Mouse (Mus musculus): Measurements from ENCODE around the gene Kansl1. TPM values are rescaled to one million over a fixed set of nuclear protein-coding genes. Genes with fewer than 3 reads are reported as not detected.

The Kansl1 gene
- polyA plus RNA-seq, 1 experiment from 2014 or later: 33.6 TPM

DNA sequence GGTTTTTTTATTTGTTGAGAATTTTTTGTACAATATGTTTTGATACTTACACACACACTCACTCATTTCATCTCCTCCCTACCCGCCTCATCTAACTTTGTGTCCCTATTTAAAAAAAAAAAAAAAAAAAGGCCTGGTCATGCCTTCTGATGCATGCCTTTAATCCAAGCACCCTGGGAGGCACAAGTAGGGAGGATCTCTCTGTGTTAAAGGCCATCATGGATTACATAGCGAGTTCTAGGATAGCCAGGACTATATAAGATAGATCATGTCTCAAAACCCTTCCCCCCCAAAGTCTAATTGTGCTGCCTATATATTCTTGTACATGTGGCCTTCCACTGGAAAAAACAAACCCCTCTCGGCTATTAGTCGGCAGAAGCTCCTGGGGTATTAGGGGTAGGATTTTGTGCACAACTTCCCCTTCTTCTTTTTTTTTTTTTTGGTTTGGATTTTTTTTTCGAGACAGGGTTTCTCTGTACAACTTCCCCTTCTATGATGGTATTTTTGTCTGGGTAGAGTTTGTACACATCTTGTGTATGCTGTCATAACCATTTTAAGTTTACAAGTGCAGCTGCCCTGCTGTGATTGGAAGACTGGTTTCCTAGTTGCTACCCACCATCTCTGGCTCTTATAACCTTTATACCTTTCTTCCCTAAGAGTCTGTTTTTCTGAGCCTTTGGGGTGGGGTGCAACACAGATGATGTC, 101.0 kb downstream of the Kansl1 start:
- Histone ChIP-seq H3K27me3 (ENCODE audit: control insufficient read depth, insufficient read depth, low read length) (no peaks in the 10 kb centered on the region), H3K36me3 (ENCODE audit: control insufficient read depth, insufficient read depth, low read length) (no peaks in the 10 kb centered on the region; the same call in 1 of the 2 replicates), H3K9me3 (ENCODE audit: control insufficient read depth, low read length) (no peaks in the 10 kb centered on the region), H3K4me3 (ENCODE audit: low read depth, low read length) (no peak overlapping the region), H3K27ac (replicated peaks; ENCODE audit: low read depth, low read length) (no peak overlapping the region), H3K9ac (ENCODE audit: low read length) (no peak overlapping the region), H3K4me2 (ENCODE audit: low read depth, severe bottlenecking) (no peak overlapping the region), H3K4me1 (ENCODE audit: control insufficient read depth, insufficient read depth, low read length) (no peaks in the 10 kb centered on the region)
- 93% methylated on average over 5 of the region's 5 CpGs for WGBS
- ATAC-seq (ENCODE audit: insufficient number of reproducible peaks, low FRiP score, low TSS enrichment, low read depth) (no peak), DNase-seq (ENCODE audit: low spot score) (no peak)

DNA sequence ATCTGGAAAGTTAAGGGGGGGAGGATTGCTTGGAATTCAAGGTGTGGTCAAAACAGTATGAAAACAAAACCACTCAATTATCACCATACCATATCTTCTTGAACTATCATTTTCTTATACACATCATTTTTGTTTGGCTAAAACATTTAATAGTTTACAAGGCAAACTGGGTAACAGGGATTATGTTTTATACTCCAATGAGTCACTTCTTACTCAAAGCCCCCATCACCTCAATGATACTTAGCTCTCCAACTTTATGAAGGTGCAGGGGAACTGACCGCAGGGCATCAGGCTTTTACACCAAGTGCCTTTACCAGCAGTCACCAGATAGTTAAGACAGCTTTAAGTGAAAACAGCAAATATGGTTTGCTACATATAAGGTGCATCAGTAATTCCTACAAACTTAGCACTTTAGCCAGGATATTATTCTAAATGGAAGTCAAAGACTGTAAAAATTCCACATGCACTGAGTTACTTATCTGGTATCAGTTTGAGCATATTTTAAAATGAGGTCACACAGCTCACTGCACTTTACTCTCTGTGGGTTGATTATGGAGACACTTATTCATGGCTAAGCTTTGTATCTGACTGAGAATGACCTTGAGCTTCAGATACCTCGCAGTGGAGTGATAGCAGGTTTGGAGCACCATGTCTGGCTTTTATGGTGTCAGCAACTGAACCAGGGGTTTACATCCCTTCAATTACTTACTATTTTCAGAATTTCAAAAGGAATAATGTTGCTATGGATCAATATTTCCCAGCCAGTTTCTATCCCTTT, 104.6 kb downstream of the Kansl1 start:
- H3K9ac ChIP-seq (ENCODE audit: low read length): no peak overlapping the region
- H3K27ac ChIP-seq (replicated peaks; ENCODE audit: low read depth, low read length): no peak overlapping the region
- 93% methylated on average over 2 of the region's 2 CpGs for WGBS
- ATAC-seq (ENCODE audit: insufficient number of reproducible peaks, low FRiP score, low TSS enrichment, low read depth): no peak
- H3K36me3 ChIP-seq (ENCODE audit: control insufficient read depth, insufficient read depth, low read length): no peaks in the 10 kb centered on the region; the same call in 1 of the 2 replicates
- H3K4me3 ChIP-seq (ENCODE audit: low read depth, low read length): no peak overlapping the region
- no peak for DNase-seq (ENCODE audit: low spot score)
- no peaks in the 10 kb centered on the region for H3K4me1 ChIP-seq (ENCODE audit: control insufficient read depth, insufficient read depth, low read length)
- H3K9me3 ChIP-seq (ENCODE audit: control insufficient read depth, low read length): no peaks in the 10 kb centered on the region
- H3K27me3 ChIP-seq (ENCODE audit: control insufficient read depth, insufficient read depth, low read length): no peaks in the 10 kb centered on the region
- no peak overlapping the region for H3K4me2 ChIP-seq (ENCODE audit: low read depth, severe bottlenecking)

GRCm38 (mm10) chr11:104362704-104363103, 106.0 kb downstream of the Kansl1 start:
- no peak overlapping the region for H3K4me2 ChIP-seq (ENCODE audit: low read depth, severe bottlenecking)
- ATAC-seq (ENCODE audit: insufficient number of reproducible peaks, low FRiP score, low TSS enrichment, low read depth): no peak

DNA sequence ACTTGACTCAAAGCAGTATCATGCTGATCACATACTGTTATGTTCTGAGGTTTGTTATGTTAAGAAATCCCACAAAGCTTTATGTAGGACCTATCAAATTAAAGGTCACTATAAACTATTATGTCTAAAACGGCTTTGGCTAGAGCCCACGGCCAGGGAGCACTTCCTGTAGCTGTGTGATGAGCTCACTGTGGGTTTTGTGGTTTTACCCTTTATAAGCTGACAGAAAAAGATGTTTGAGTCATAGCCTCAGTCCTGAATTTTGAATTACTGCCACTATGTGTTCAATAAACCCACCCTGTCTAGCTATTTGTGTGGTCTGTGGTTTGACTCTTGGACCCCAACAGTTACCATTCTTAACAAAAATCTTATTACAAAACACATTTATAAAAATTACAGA, 106.9 kb downstream of the Kansl1 start:
- Histone ChIP-seq H3K4me1 (ENCODE audit: control insufficient read depth, insufficient read depth, low read length) (no peaks in the 10 kb centered on the region), H3K36me3 (ENCODE audit: control insufficient read depth, insufficient read depth, low read length) (peaks cover under 1% of the 10 kb centered on the region; the same call in 1 of the 2 replicates), H3K4me2 (ENCODE audit: low read depth, severe bottlenecking) (no peak overlapping the region), H3K27me3 (ENCODE audit: control insufficient read depth, insufficient read depth, low read length) (no peaks in the 10 kb centered on the region), H3K27ac (replicated peaks; ENCODE audit: low read depth, low read length) (no peak overlapping the region), H3K9me3 (ENCODE audit: control insufficient read depth, low read length) (no peaks in the 10 kb centered on the region), H3K9ac (ENCODE audit: low read length) (no peak overlapping the region), H3K4me3 (ENCODE audit: low read depth, low read length) (no peak overlapping the region)
- no peak for DNase-seq (ENCODE audit: low spot score)
- 78% methylated on average over 2 of the region's 2 CpGs for WGBS
- ATAC-seq (ENCODE audit: insufficient number of reproducible peaks, low FRiP score, low TSS enrichment, low read depth): no peak

More at GRCm38 (mm10) chr11:104362704-104363103, 106.0 kb downstream of the Kansl1 start:
- no peak overlapping the region for H3K9ac ChIP-seq (ENCODE audit: low read length)
- no peaks in the 10 kb centered on the region for H3K27me3 ChIP-seq (ENCODE audit: control insufficient read depth, insufficient read depth, low read length)
- no peaks in the 10 kb centered on the region for H3K9me3 ChIP-seq (ENCODE audit: control insufficient read depth, low read length)
- H3K27ac ChIP-seq (replicated peaks; ENCODE audit: low read depth, low read length): no peak overlapping the region
- H3K36me3 ChIP-seq (ENCODE audit: control insufficient read depth, insufficient read depth, low read length): no peaks in the 10 kb centered on the region; the same call in 1 of the 2 replicates
- H3K4me3 ChIP-seq (ENCODE audit: low read depth, low read length): no peak overlapping the region
- DNase-seq (ENCODE audit: low spot score): no peak
- 81% methylated on average over 1 of the region's 1 CpGs for WGBS
- no peaks in the 10 kb centered on the region for H3K4me1 ChIP-seq (ENCODE audit: control insufficient read depth, insufficient read depth, low read length)

GRCm38 (mm10) chr11:104346931-104347330, 121.7 kb downstream of the Kansl1 start:
- H3K9me3 ChIP-seq (ENCODE audit: control insufficient read depth, low read length): no peaks in the 10 kb centered on the region
- no peak overlapping the region for H3K4me2 ChIP-seq (ENCODE audit: low read depth, severe bottlenecking)
- ATAC-seq (ENCODE audit: insufficient number of reproducible peaks, low FRiP score, low TSS enrichment, low read depth) (no peak), DNase-seq (ENCODE audit: low spot score) (no peak)
- H3K27me3 ChIP-seq (ENCODE audit: control insufficient read depth, insufficient read depth, low read length): no peaks in the 10 kb centered on the region
- H3K36me3 ChIP-seq (ENCODE audit: control insufficient read depth, insufficient read depth, low read length): peaks cover 33% of the 10 kb centered on the region
- no peak overlapping the region for H3K9ac ChIP-seq (ENCODE audit: low read length)
- 84% methylated on average over 3 of the region's 3 CpGs for WGBS
- no peak overlapping the region for H3K27ac ChIP-seq (replicated peaks; ENCODE audit: low read depth, low read length)
- no peak overlapping the region for H3K4me3 ChIP-seq (ENCODE audit: low read depth, low read length)
- no peaks in the 10 kb centered on the region for H3K4me1 ChIP-seq (ENCODE audit: control insufficient read depth, insufficient read depth, low read length)

DNA sequence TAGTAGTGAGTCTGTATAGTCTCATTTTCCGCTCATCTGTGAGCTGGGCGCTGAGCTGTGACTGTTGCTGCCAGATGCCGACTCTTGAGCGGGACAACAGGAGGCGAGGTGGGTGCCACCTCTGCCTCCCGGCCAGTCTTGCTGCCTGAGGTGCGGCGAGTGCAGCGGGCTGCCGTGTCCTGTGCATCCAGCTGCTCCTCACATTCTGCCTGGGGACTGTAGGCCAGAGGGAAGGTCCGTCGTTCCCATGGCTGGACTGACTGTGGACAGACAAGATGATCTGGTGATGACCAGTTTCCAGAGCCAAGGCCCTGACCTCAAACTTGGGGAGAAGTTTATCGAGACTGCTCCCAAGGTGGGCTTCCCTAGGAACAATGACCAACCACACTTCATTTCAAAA, 133.7 kb downstream of the Kansl1 start:
- Histone ChIP-seq H3K4me2 (ENCODE audit: low read depth, severe bottlenecking) (no peak overlapping the region), H3K4me3 (ENCODE audit: low read depth, low read length) (no peak overlapping the region), H3K27me3 (ENCODE audit: control insufficient read depth, insufficient read depth, low read length) (no peaks in the 10 kb centered on the region), H3K27ac (replicated peaks; ENCODE audit: low read depth, low read length) (no peak overlapping the region), H3K9me3 (ENCODE audit: control insufficient read depth, low read length) (no peaks in the 10 kb centered on the region), H3K9ac (ENCODE audit: low read length) (no peak overlapping the region), H3K4me1 (ENCODE audit: control insufficient read depth, insufficient read depth, low read length) (no peaks in the 10 kb centered on the region), H3K36me3 (ENCODE audit: control insufficient read depth, insufficient read depth, low read length) (peaks cover 26% of the 10 kb centered on the region)
- 93% methylated on average over 13 of the region's 13 CpGs for WGBS
- DNase-seq (ENCODE audit: low spot score) (no peak), ATAC-seq (ENCODE audit: insufficient number of reproducible peaks, low FRiP score, low TSS enrichment, low read depth) (no peak)

DNA sequence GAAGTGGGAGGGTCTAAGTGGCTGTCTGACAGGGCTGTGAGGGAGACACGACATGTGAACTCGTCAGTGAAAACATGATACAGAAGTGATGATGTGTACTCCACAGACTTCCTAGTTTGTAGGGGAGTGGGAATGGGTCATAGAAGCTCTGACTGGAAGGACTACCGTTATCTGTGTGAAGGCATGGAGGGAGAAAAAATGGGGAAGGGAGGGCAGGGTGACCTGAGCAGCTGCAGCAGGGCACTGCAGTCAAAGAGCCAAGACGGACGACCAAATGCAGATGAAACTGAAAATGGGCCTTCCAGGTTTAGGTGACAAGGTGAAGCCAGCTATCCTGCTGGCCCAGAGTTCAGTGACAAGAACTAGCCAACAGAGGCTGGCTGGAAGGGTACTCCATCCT, 134.5 kb downstream of the Kansl1 start:
- DNase-seq (ENCODE audit: low spot score) (no peak), ATAC-seq (ENCODE audit: insufficient number of reproducible peaks, low FRiP score, low TSS enrichment, low read depth) (no peak)
- Histone ChIP-seq H3K4me2 (ENCODE audit: low read depth, severe bottlenecking) (no peak overlapping the region), H3K36me3 (ENCODE audit: control insufficient read depth, insufficient read depth, low read length) (peaks cover 26% of the 10 kb centered on the region), H3K9me3 (ENCODE audit: control insufficient read depth, low read length) (no peaks in the 10 kb centered on the region), H3K4me3 (ENCODE audit: low read depth, low read length) (no peak overlapping the region), H3K4me1 (ENCODE audit: control insufficient read depth, insufficient read depth, low read length) (no peaks in the 10 kb centered on the region), H3K27me3 (ENCODE audit: control insufficient read depth, insufficient read depth, low read length) (no peaks in the 10 kb centered on the region), H3K9ac (ENCODE audit: low read length) (no peak overlapping the region), H3K27ac (replicated peaks; ENCODE audit: low read depth, low read length) (no peak overlapping the region)
- WGBS: 89% methylated on average over 5 of the region's 5 CpGs

DNA sequence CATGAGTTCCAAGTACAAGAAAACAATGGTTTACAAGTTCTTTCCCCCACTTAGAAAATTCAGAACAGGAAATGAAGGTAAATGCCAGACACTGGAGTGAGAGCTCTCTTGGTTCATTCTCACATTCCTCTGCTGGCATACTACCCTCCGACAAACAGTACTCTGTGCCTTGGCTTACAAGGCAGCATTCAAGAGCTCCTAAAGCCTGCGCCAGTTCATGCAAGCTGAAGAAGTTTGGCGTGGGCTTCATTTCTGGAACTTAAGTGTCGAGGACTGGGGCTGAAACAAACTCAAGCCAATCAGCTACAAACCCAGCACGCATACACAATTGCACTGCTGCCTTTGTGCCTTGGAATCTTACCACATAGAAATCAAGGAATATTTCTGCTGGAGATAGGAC, 136.6 kb downstream of the Kansl1 start:
- ATAC-seq (ENCODE audit: insufficient number of reproducible peaks, low FRiP score, low TSS enrichment, low read depth): no peak
- Histone ChIP-seq H3K4me3 (ENCODE audit: low read depth, low read length) (no peak overlapping the region), H3K4me2 (ENCODE audit: low read depth, severe bottlenecking) (no peak overlapping the region), H3K27me3 (ENCODE audit: control insufficient read depth, insufficient read depth, low read length) (no peaks in the 10 kb centered on the region), H3K4me1 (ENCODE audit: control insufficient read depth, insufficient read depth, low read length) (no peaks in the 10 kb centered on the region), H3K9me3 (ENCODE audit: control insufficient read depth, low read length) (no peaks in the 10 kb centered on the region), H3K9ac (ENCODE audit: low read length) (no peak overlapping the region), H3K27ac (replicated peaks; ENCODE audit: low read depth, low read length) (no peak overlapping the region), H3K36me3 (ENCODE audit: control insufficient read depth, insufficient read depth, low read length) (peaks cover 20% of the 10 kb centered on the region)
- no peak for DNase-seq (ENCODE audit: low spot score)
- 91% methylated on average over 5 of the region's 5 CpGs for WGBS
